Mouse (Mus musculus) small intestine, adult 2 months (tissue): ENCODE measurements around the gene Klrb1c. TPM values are rescaled to one million over a fixed set of nuclear protein-coding genes. Genes with fewer than 3 reads are reported as not detected.

Experiments
- H3K27ac ChIP-seq: fragments of 200-500 bp; 2 replicates; pipeline ENCODE4 v1.5.1; 2012; ENCODE audit warnings: low read depth, low read length, control low read depth, inconsistent platforms; ENCODE audit not compliant: insufficient read depth
- H3K27me3 ChIP-seq: fragments of 200-500 bp; 2 replicates; pipeline ENCODE4 v1.6.1; 2012; ENCODE audit warnings: mild to moderate bottlenecking, moderate library complexity, low read length, inconsistent platforms; ENCODE audit not compliant: control insufficient read depth, insufficient read depth
- H3K36me3 ChIP-seq: fragments of 200-500 bp; 2 replicates; pipeline ENCODE4 v1.6.1; 2012; ENCODE audit warnings: mild to moderate bottlenecking, low read length, control low read depth, inconsistent platforms; ENCODE audit not compliant: control insufficient read depth, insufficient read depth
- H3K4me1 ChIP-seq: fragments of 200-500 bp; 2 replicates; pipeline ENCODE4 v1.6.1; 2012; ENCODE audit warnings: low read length, inconsistent platforms, mixed read lengths; ENCODE audit not compliant: control insufficient read depth, insufficient read depth, insufficient read length
- H3K4me3 ChIP-seq: fragments of 200-500 bp; 2 replicates; pipeline ENCODE4 v1.5.1; 2012; ENCODE audit warnings: low read depth, mild to moderate bottlenecking, control low read depth, inconsistent platforms, low read length, moderate library complexity
- CTCF ChIP-seq: fragments of 200-500 bp; IDR thresholded peaks from 2 replicates; pipeline ENCODE4 v1.5.1; 2012; ENCODE audit warnings: low read depth, mild to moderate bottlenecking, control low read depth, inconsistent platforms, low read length, moderate library complexity, mixed read lengths; ENCODE audit not compliant: insufficient replicate concordance, insufficient read length; ENCODE audit errors: extremely low read depth
- POLR2A ChIP-seq: fragments of 200-500 bp; IDR thresholded peaks from 2 replicates; pipeline ENCODE4 v1.6.1; 2012; ENCODE audit warnings: low read depth, mild to moderate bottlenecking, control low read depth, inconsistent platforms, low read length, moderate library complexity
- WGBS: fragments of 180-500 bp; shearing (Covaris S2); methylation state at CpG from one replicate; pipeline ENCODE4 v1.1.7; 2018; 5-methylcytosine and 5-hydroxymethylcytosine counted together
- polyA plus RNA-seq: library from polyadenylated mRNA; depleted of rRNA; stranded (reverse); fragments of >200 nt; gene quantifications from 2 replicates; pipeline ENCODE4 v1.2.3, GENCODE M21; 2012; rRNA removed

Klrb1c gene
- polyA plus RNA-seq = not detected in 2 replicates

- no peaks in the 10 kb centered on the region for H3K27me3 ChIP-seq
- no peaks in the 10 kb centered on the region for H3K36me3 ChIP-seq
- no peak within 1 kb of the TSS for H3K4me3 ChIP-seq
- no peaks in the 10 kb centered on the region for H3K4me1 ChIP-seq
- TF ChIP-seq CTCF (no peak), POLR2A (no peak)
- no peak within 1 kb of the TSS for H3K27ac ChIP-seq
- 90% methylated on average over 2 of the region's 2 CpGs for WGBS
Observed at GRCm38 (mm10) chr6:128789115-128789514, at the start of gene Klrb1c. Gene Klrb1c, minus strand, starts transcription at chr6:128789215.

GRCm38 (mm10) chr6:128837454-128838341, 48.7 kb upstream of the Klrb1c start:
- Histone ChIP-seq H3K27me3 (no peaks in the 10 kb centered on the region), H3K27ac (peak overlapping the region; percentile 13; the same call in 1 of the 2 replicates), H3K36me3 (no peaks in the 10 kb centered on the region), H3K4me3 (peak overlapping the region; percentile 87), H3K4me1 (peaks cover 11% of the 10 kb centered on the region)
- WGBS = 8% methylated on average over 14 of the region's 14 CpGs
- TF ChIP-seq CTCF (no peak), POLR2A (no peak)

- whole genome bisulfite sequencing = 86% methylated on average over 6 of the region's 6 CpGs
- H3K27me3 ChIP-seq = no peaks in the 10 kb centered on the region
- H3K36me3 ChIP-seq = no peaks in the 10 kb centered on the region
- H3K27ac ChIP-seq = no peak overlapping the region; the same call in 1 of the 2 replicates
- no peak overlapping the region for H3K4me3 ChIP-seq
- TF ChIP-seq CTCF (no peak), POLR2A (no peak)
- peaks cover 11% of the 10 kb centered on the region for H3K4me1 ChIP-seq
Observed at GRCm38 (mm10) chr6:128836955-128837334, 47.9 kb upstream of the Klrb1c start.

- H3K4me1 ChIP-seq = peaks cover 8% of the 10 kb centered on the region
- no peak overlapping the region for H3K4me3 ChIP-seq
- WGBS = 70% methylated on average over 8 of the region's 8 CpGs
- no peaks in the 10 kb centered on the region for H3K27me3 ChIP-seq
- no peak overlapping the region; the same call in 1 of the 2 replicates for H3K27ac ChIP-seq
- TF ChIP-seq CTCF (no peak), POLR2A (no peak)
- H3K36me3 ChIP-seq = no peaks in the 10 kb centered on the region
Observed at GRCm38 (mm10) chr6:128836191-128836954, 47.4 kb upstream of the Klrb1c start.

- TF ChIP-seq CTCF (no peak), POLR2A (no peak)
- Histone ChIP-seq H3K27me3 (no peaks in the 10 kb centered on the region), H3K4me3 (no peak overlapping the region), H3K27ac (peak overlapping the region; percentile 47; the same call in 1 of the 2 replicates), H3K36me3 (no peaks in the 10 kb centered on the region), H3K4me1 (peaks cover 8% of the 10 kb centered on the region)
- WGBS = 25% methylated on average over 4 of the region's 4 CpGs
Observed at GRCm38 (mm10) chr6:128835571-128835970, 46.6 kb upstream of the Klrb1c start.

GRCm38 (mm10) chr6:128833046-128833445, 44.0 kb upstream of the Klrb1c start:
- WGBS = 88% methylated on average over 10 of the region's 10 CpGs
- TF ChIP-seq CTCF (no peak), POLR2A (no peak)

GRCm38 (mm10) chr6:128829837-128830236, 40.8 kb upstream of the Klrb1c start:
- H3K27me3 ChIP-seq = no peaks in the 10 kb centered on the region
- TF ChIP-seq POLR2A (no peak), CTCF (no peak)
- no peaks in the 10 kb centered on the region for H3K36me3 ChIP-seq
- 70% methylated on average over 4 of the region's 4 CpGs for WGBS
- H3K27ac ChIP-seq = no peak overlapping the region
- H3K4me1 ChIP-seq = no peaks in the 10 kb centered on the region
- no peak overlapping the region for H3K4me3 ChIP-seq

More at GRCm38 (mm10) chr6:128833046-128833445, 44.0 kb upstream of the Klrb1c start:
- no peak overlapping the region for H3K4me3 ChIP-seq
- no peaks in the 10 kb centered on the region for H3K36me3 ChIP-seq
- no peaks in the 10 kb centered on the region for H3K27me3 ChIP-seq
- no peak overlapping the region for H3K27ac ChIP-seq
- peaks cover 5% of the 10 kb centered on the region for H3K4me1 ChIP-seq
